Mouse (Mus musculus) gastrocnemius, postnatal 36 days (tissue): ENCODE results near the gene Sim2. TPM values are rescaled to one million over a fixed set of nuclear protein-coding genes. Genes with fewer than 3 reads are reported as not detected.

Source experiments
- DNase-seq, 2 experiments: peaks; one replicate each; pipeline ENCODE4 v3.0.0; 2022
- intact Hi-C: fragments of 180-260 bp; cut with DNase I; formaldehyde crosslinking; loops from one replicate; pipeline ENCODE4 v1.15.1; 2025
- total RNA-seq, 2 experiments: library from RNA; stranded (reverse); gene quantifications; 2 replicates each; pipeline ENCODE4 v1.2.3; 2021

Sim2 gene
- total RNA-seq, 2 experiments from 2014 or later = 14.8 to 16.9 TPM

DNA sequence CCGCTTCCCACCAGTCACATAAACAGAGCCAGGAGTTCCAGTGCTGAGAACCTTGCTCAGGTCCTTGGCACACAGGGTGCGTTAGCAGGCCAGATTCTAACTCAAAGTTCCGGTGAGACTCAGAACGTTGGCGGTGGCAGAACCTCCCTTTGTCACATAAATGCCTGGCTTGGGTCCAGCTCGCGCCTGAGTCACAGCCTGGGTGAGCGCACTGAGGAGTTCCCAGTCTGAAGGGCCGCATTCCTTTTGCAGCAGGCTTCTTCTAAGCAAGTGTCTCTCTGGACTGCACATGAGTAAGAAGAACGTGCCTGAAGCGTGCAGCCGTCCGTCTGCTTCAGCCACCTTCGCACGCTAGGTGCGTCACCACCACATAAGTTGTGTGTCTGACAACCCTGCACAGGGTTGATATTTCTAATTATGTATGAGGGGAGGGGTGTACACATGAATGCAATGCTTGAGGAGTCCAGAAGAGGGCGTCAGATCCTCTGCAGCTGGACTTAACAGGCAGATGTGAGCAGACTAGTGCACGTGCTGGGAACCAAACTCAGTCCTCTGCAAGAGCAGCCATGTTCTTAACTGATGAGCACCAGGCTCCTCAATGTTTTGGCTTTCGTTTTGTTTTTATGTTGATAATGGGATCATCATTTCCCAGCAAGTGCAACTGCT is 9.2 kb upstream of the Sim2 start:
- intact Hi-C loops = no loop called here
- no peak for DNase-seq

GRCm38 (mm10) chr16:94078318-94079074 is 6.2 kb upstream of the Sim2 start:
- intact Hi-C loops = no loop called here
- no peak for DNase-seq

DNA sequence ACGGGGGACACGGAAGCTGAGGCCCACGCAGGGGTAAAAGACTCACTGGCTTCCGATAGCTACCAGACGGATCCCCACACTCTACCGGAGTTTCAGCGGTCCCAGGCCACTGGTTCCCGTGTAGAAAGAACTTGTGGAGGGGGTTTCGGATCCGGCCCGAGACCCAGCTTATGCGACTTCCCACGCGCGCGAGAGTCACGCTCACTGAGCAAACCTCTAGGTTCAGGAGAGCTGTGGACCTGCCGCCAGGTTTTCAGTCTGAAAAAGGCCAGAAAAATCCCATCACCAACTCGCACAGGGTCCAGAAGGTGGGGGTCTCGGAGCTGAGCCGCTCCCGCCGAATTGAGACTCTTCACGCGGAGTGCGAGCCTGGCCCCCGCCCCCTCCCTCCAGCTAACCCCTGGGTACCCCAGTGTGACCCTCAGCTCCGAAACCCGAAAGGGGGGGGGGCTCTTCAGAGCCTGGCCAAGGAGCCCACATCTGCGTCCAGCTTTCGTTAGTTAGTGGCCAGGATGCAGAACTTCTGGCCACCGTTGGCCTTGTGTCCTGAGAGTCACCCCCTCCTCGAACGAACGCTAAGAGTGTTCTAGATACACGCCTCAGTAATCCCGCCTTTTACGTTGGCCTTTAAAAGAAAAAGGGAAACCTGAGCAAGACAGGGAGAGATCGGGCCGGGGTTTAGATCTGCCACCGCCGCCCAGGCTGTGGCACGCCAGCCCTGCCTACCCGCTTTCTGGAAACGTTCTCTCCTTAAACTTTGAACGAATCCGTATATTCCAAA is 5.5 kb upstream of the Sim2 start:
- intact Hi-C loops = no loop called here
- DNase-seq = no peak

DNA sequence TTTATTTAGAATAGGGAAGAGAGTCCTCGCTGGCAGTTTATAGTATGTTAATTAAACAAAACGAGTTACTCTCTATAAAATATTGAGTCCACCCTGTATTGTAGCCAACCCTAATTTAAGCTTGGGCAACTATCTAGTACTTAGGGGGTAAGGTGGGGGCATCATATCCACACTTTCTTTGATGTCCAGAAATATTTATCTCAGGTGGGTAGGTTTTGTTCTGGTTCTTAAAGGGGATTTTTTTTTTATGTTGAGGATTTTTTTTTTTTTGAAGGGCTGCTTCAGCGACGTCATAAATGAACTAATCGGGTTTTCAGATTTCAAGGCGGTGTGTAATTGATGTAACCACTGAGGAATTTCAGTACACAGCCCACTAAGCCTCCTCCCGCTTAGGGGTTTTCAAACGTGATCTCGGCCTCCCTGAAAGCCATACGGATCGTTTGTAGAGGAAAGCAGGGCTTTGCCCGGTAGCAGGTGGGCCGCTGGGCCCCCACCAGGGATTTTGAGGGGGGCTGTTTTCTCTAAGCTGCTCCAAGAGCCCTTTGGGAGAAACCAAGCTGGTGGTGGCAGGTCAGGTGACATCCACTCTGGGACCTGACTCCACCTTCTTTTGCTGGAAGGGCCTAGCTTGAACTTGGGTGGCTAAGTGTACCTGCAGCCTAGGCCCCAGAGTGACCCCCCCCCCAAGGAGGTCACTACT is 4.7 kb upstream of the Sim2 start:
- no peak for DNase-seq
- intact Hi-C loops = no loop called here

- intact Hi-C loops = no loop called here
Measured at GRCm38 (mm10) chr16:94081596-94081995, 3.1 kb upstream of the Sim2 start.

DNA sequence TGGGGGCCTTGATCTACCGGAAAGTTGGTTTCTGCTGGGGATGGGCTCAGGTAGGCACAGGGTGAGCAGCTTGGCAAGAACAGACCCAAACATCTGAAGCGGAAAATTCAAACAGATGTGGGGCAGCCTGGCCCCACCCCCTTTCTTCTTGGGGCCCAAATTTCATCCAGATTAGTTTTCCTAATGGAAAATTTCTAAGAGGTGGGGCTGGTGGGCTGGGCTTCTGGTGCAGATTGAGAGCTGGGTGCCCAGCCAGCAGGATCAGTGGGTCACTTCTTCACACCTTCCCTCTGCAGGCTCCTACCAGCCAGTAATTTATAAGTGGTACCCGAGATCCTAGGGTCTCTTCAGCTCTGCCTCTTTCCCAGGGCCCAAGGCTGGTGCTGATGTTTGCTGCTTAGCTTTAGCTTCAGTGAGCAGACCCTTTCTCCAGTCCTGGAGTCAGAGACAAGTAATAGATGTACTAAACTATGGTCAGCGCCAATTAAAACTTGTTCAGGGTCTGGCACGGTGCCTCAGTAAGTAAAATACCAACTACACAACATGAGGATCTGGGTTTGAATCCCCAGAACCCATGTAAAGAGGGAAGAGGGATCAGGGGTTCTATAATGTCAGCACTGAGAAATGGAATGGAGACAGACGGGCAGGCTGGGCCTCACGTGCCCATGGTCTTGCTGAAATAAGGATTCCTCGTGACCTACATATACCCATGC is 2.6 kb upstream of the Sim2 start:
- intact Hi-C loops = no loop called here
- DNase-seq = no peak

More at GRCm38 (mm10) chr16:94081596-94081995, 3.1 kb upstream of the Sim2 start:
- no peak for DNase-seq

- intact Hi-C loops = no loop called here
- DNase-seq = no peak
Measured at GRCm38 (mm10) chr16:94082960-94083847, 1.5 kb upstream of the Sim2 start.

DNA sequence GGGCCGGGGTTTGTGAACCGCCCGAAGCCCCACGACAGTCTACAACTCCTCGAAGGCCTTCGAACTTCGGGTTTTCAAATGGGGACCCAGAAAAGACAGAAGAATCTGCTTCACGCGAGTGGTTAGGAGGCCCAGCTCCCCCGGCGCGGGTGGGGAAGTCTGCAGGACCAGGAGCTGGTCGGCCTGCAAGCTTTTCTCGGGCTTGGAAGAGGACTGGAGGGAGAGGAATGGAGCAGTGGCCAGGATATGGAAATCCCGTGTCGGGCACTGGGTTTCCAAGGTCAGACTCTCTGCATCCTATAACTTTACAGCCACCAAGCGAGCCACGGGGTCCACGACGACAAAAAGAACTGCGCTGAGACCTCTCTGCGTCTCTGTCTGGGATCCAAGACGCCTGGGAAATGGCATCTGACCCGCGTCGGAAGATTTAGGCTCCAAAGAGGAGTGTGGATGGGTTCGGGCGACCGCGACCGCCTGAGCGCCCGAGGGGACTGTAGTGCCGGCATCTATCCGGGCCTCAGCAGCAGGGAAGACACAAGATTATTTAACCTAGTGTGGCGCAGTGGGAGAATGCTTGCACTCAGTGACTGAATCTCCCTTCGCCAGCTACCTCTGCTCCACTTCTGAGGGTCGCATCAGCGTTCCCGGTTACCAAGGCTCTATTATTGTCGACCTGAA is 744 bp upstream of the Sim2 start:
- intact Hi-C loops = no loop called here
- DNase-seq = no peak

- DNase-seq = no peak
- intact Hi-C loops = no loop called here
Measured at GRCm38 (mm10) chr16:94085603-94086285, 1.0 kb downstream of the Sim2 start.

- intact Hi-C loops = no loop called here
- DNase-seq = no peak
Measured at GRCm38 (mm10) chr16:94086701-94087569, 2.2 kb downstream of the Sim2 start.

DNA sequence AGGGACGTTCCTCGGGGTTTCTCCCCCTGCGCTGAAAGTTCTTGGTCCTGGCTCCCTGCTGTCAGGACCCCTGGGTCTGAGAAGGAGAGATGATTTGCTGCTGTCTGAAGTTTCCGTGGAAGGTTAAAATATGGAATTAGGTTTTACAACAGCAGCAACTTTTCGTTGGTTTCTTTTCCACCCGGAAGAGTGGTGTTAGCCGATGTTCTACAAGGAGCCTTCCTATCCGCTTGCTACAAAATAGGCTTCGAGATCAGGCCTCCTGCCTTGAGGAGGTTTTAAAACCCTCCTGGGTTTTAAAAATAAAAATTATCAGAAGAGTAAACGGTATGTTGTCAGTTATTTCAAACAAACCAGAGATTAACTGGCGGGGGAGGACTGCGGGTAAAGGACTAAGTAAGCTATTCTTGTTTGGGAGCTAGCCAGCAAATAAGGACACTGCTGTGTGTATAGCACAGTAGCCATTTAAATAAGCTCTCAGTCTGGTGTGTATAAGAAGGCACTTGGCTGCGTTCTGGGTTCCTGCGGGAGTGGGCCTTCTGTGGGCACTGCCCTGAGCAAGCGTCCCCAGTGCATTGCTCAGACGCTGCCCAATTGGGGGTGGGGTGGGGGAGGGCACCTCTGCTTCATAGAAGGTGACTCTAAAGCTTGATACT is 3.0 kb downstream of the Sim2 start:
- intact Hi-C loops = no loop called here
- no peak for DNase-seq

GRCm38 (mm10) chr16:94088226-94088748 is 3.6 kb downstream of the Sim2 start:
- intact Hi-C loops = no loop called here

GRCm38 (mm10) chr16:94088819-94089692 is 4.3 kb downstream of the Sim2 start:
- no peak for DNase-seq
- intact Hi-C loops = no loop called here

More at GRCm38 (mm10) chr16:94088226-94088748, 3.6 kb downstream of the Sim2 start:
- no peak for DNase-seq

- intact Hi-C loops = no loop called here
- no peak for DNase-seq
Measured at GRCm38 (mm10) chr16:94092511-94093150, 7.9 kb downstream of the Sim2 start.
